Mouse (Mus musculus) olfactory bulb, adult 2 months (tissue): ENCODE results near the gene Ralgapa2.

ENCODE experiments used
- CTCF ChIP-seq: fragments of 200-500 bp; IDR thresholded peaks from 2 replicates; pipeline ENCODE4 v1.5.1; 2012; ENCODE audit warnings: low read depth, mild to moderate bottlenecking, low read length, moderate library complexity; ENCODE audit not compliant: insufficient read depth
- POLR2A ChIP-seq: fragments of 200-500 bp; IDR thresholded peaks from 2 replicates; pipeline ENCODE4 v1.6.1; 2012; ENCODE audit warnings: mild to moderate bottlenecking, low read depth, low read length, moderate library complexity; ENCODE audit not compliant: insufficient read depth

DNA sequence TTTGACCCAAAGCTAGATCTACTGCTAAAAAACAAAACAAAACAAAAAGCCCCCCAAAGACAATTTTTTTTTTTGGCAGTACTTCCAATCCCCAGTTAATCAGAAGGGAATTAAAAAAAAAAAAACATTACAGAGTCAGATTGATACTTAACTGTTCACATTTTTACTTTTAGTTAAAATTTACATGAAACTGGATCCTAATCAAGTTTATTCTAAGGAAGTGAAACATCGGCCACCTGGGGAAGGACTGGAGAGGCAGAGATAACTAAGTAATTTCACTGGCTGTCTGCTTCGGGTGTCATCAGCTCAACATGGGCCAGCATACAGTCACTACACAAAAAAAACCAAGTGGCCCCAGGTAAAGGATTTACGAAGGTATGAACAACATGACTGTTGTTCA is 201.4 kb downstream of the Ralgapa2 start:
- TF ChIP-seq CTCF, result no peak
- TF ChIP-seq POLR2A, result no peak
